Mouse (Mus musculus) C2C12 (cell line): ENCODE data around the gene Selplg. TPM values are rescaled to one million over a fixed set of nuclear protein-coding genes. Genes with fewer than 3 reads are reported as not detected.

Experiments
- H3K27me3 ChIP-seq: one replicate; pipeline ENCODE4 v1.6.1; 2011; ENCODE audit not compliant: control insufficient read depth, insufficient read depth, insufficient read length
- H3K36me3 ChIP-seq: one replicate; pipeline ENCODE4 v1.6.1; 2011; ENCODE audit not compliant: control insufficient read depth, insufficient read depth
- H3K4me3 ChIP-seq: one replicate; pipeline ENCODE4 v1.5.1; 2011; ENCODE audit warnings: mild to moderate bottlenecking, control low read depth; ENCODE audit not compliant: poor library complexity, insufficient read depth, severe bottlenecking
- H3K79me2 ChIP-seq: one replicate; pipeline ENCODE4 v1.6.1; 2011; ENCODE audit not compliant: control insufficient read depth, insufficient read depth
- H3K79me3 ChIP-seq: one replicate; pipeline ENCODE4 v1.6.1; 2011; ENCODE audit warnings: low read depth, control low read depth
- H3ac ChIP-seq: one replicate; pipeline ENCODE3; 2011; ENCODE audit warnings: low read depth; ENCODE audit not compliant: control insufficient read depth, insufficient read length
- CEBPB ChIP-seq: IDR thresholded peaks from one replicate; pipeline ENCODE4 v1.6.1; 2011; ENCODE audit warnings: low read depth, mild to moderate bottlenecking, control low read depth, moderate library complexity
- CTCF ChIP-seq: IDR thresholded peaks from one replicate; pipeline ENCODE4 v1.5.1; 2011; ENCODE audit not compliant: control insufficient read depth, insufficient read depth, insufficient read length
- FOSL1 ChIP-seq: IDR thresholded peaks from one replicate; pipeline ENCODE4 v1.8.0; 2011; ENCODE audit warnings: mild to moderate bottlenecking, low read length; ENCODE audit not compliant: poor library complexity, insufficient read depth, severe bottlenecking
- MAX ChIP-seq: IDR thresholded peaks from one replicate; pipeline ENCODE4 v1.6.1; 2011; ENCODE audit warnings: mild to moderate bottlenecking, control low read depth
- MYOD1 ChIP-seq: IDR thresholded peaks from one replicate; pipeline ENCODE4 v1.6.1; 2011; ENCODE audit warnings: low read depth; ENCODE audit not compliant: control insufficient read depth, insufficient read length
- MYOG ChIP-seq: IDR thresholded peaks from one replicate; pipeline ENCODE4 v1.6.1; 2011; ENCODE audit not compliant: control insufficient read depth, insufficient read length; ENCODE audit errors: extremely low read depth
- USF1 ChIP-seq: IDR thresholded peaks from one replicate; pipeline ENCODE4 v1.6.1; 2011; ENCODE audit warnings: low read depth, mild to moderate bottlenecking, control low read depth, moderate library complexity
- polyA plus RNA-seq: library from polyadenylated mRNA; unstranded; fragments of >200 nt; fragmentation: generic; extraction: Trizol; gene quantifications from one replicate; pipeline ENCODE4 v1.2.1, GENCODE M21; 2012; ENCODE audit warnings: missing spikeins

Selplg gene
- polyA plus RNA-seq, 1 experiment = 0.06 TPM

DNA sequence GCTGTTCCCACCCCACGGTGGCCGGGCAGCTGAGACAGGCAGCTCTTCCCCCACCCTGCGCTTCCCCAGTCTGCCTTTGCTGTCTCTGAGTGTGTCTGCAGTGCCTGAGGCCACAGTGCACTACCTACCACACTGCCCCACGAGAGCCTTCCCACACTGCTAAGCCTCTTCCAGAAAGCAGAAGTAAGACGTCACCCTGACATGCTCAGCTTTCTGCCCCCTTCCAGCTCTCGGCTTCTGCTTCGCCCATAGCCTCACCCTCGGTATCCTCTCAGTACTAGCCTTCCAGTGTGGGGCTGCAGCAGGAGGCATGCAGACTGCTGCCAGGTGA, 55.6 kb downstream of the Selplg start:
- Histone ChIP-seq H3K79me2 (peaks cover 8% of the 10 kb centered on the region), H3K79me3 (peaks cover 1% of the 10 kb centered on the region), H3K36me3 (peaks cover 23% of the 10 kb centered on the region), H3ac (no peak overlapping the region), H3K27me3 (no peaks in the 10 kb centered on the region), H3K4me3 (no peak overlapping the region)
- no peak for TF ChIP-seq MAX
- TF ChIP-seq USF1 = no peak
- no peak for TF ChIP-seq CEBPB
- no peak for TF ChIP-seq FOSL1
- no peak for TF ChIP-seq MYOD1
- TF ChIP-seq CTCF = no peak
- no peak for TF ChIP-seq MYOG

DNA sequence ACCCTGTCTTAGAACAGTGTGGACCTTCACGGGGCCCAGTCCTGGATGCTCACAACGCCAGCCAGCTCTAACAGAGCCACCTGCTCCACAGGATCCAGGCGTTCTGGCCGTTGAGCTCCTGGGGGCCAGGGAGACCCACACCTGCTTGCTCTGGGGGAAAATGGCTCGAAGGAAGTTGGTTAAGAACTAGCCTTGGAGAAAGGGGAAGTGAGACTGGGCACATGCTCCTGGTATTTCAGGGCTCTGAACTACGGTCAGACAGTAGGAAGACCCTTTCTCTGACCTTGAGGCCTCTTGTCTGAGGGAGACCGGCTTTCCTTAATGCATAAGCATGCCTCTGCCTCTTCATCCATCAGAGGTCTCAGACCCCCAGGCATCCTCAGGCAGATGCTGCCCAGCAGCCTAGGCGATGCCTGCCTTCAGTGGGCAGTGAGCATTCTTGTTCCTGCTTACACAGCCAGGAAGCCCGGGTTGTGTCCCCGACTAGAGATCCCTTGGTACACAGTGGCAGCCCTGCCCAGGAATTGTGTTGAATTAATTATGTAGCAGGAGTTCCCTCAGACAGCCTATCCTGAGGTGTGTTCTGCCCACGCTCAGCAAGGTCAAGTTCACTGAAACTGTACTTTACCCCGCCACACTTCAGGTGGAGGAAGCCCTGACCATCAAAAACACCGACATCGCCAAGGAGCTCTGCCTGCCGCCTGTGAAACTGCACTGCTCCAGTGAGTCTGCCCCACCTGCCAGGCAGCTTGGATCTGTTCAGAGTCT, 56.1 kb downstream of the Selplg start:
- no peaks in the 10 kb centered on the region for H3K27me3 ChIP-seq
- no peak for TF ChIP-seq CTCF
- no peak for TF ChIP-seq MAX
- TF ChIP-seq MYOD1 = no peak
- TF ChIP-seq CEBPB = no peak
- no peak for TF ChIP-seq USF1
- no peak for TF ChIP-seq FOSL1
- no peak for TF ChIP-seq MYOG
- H3K79me2 ChIP-seq = peaks cover 13% of the 10 kb centered on the region
- H3K4me3 ChIP-seq = no peak overlapping the region
- no peak overlapping the region for H3ac ChIP-seq
- H3K79me3 ChIP-seq = peaks cover 1% of the 10 kb centered on the region
- H3K36me3 ChIP-seq = peaks cover 23% of the 10 kb centered on the region

DNA sequence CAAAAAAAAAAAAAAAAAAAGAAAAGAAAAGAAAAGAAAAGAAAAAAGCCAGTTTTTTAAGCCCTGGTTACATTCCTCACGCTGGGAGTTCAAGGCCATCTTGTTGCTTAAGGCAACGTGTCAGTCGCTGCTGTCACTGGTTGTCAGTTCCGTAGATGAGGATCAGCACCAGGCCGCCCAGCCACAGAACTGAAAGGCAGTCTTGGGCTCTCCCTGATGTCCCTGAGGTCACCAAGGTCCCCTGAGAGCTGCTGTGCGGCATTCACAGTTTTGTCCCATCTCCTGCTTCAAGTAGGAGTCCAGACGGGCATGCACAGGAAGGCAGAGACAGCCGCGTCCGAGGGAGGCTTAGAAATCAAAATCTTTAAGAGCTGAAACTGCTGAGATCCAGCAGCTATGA, 56.9 kb downstream of the Selplg start:
- H3K27me3 ChIP-seq = no peaks in the 10 kb centered on the region
- peaks cover 20% of the 10 kb centered on the region for H3K79me2 ChIP-seq
- H3K36me3 ChIP-seq = peaks cover 23% of the 10 kb centered on the region
- H3K4me3 ChIP-seq = no peak overlapping the region
- no peak for TF ChIP-seq CEBPB
- TF ChIP-seq FOSL1 = no peak
- no peak for TF ChIP-seq USF1
- TF ChIP-seq MYOG = no peak
- TF ChIP-seq MAX = no peak
- no peak for TF ChIP-seq CTCF
- TF ChIP-seq MYOD1 = no peak
- no peak overlapping the region for H3ac ChIP-seq
- peaks cover 7% of the 10 kb centered on the region for H3K79me3 ChIP-seq

DNA sequence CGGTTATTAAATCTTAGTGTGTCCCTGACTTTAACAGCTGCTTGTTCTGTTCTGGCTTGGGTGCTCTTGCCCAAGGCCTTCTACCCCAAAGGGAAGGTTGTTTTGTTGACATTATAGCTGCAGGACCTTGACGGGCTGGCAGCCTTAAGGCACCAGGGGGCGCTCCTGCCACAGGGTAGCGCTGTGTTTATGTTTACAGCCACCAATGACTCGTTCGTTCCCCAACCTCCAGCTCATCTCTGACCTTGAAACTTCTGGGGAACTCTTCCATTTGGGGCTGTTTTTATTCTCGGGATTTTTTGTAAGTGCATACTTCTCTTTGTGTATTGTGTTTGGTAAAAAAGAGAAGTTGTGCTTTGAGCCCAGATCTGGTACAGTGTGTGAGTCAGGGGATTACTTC, 58.8 kb downstream of the Selplg start:
- peaks cover 26% of the 10 kb centered on the region for H3K79me3 ChIP-seq
- H3K79me2 ChIP-seq = peaks cover 40% of the 10 kb centered on the region
- H3K36me3 ChIP-seq = peaks cover 29% of the 10 kb centered on the region
- no peak overlapping the region for H3ac ChIP-seq
- peak; percentile 93 for TF ChIP-seq CTCF
- no peak for TF ChIP-seq CEBPB
- TF ChIP-seq MAX = peak; percentile 34
- no peaks in the 10 kb centered on the region for H3K27me3 ChIP-seq
- H3K4me3 ChIP-seq = peak overlapping the region; percentile 96

DNA sequence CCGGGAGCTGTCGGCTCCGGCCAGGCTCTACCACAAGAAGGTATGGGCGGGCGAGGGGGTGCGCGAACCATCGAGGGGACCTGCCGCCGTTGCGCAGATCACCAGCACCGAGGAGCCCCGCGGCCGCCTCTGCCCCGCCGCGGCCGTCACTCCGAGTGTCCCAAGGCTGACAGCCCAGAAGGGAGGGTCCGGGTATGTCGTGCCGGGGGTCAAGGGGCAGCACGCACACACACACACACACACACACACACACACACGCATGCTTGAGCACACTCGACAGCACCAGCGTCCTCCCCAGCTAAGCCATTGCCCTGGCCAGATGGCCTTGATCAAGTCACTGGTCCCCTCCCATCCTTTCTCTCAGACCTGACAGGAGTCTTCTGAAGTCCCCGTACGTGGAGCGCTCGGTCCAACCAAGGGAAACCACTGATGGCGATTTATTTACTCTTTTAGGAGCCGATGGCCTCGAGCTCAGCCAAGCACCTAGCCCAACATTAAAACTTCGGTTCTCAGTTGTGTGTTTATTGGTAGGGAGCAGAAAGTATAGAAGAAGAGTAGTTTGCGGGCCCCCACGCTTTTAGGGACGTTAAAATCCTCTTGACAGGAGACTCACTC, 59.4 kb downstream of the Selplg start:
- Histone ChIP-seq H3K27me3 (no peaks in the 10 kb centered on the region), H3K79me3 (peaks cover 32% of the 10 kb centered on the region), H3K4me3 (peak overlapping the region; percentile 96), H3ac (peak overlapping the region; percentile 72), H3K79me2 (peaks cover 46% of the 10 kb centered on the region), H3K36me3 (peaks cover 34% of the 10 kb centered on the region)
- TF ChIP-seq MYOG (no peak), MYOD1 (no peak), CEBPB (no peak), CTCF (no peak), USF1 (no peak), FOSL1 (no peak), MAX (no peak)

DNA sequence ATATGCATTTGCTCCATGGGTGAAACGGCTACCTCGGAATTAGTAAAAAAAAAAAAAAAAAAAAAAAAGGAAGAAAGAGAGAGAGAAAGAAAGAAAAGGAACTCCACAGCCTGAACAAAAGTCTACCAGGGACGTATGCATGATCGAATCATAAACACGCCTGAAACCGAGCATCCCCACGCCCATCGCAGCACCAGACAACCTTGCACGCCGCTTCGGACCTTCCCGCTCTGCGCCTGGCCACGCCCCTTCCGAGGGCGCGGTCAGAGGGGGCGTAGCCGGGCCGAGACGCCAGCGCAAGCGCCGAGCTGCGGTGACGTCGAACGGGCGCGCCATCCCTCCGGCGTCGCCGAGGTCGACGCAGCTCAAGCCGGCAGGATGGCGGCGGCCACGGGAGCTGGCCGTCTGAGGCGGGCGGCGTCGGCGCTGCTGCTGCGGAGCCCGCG, 60.0 kb downstream of the Selplg start, which contains the start of the genes Sart3 and Iscu:
Gene Sart3, minus strand, starts transcription at position 61 of the 446 bp plus-strand sequence.
Gene Iscu, plus strand, starts transcription at position 299 of the 446 bp plus-strand sequence.
- no peaks in the 10 kb centered on the region for H3K27me3 ChIP-seq
- H3K79me2 ChIP-seq = peaks cover 51% of the 10 kb centered on the region
- peaks cover 38% of the 10 kb centered on the region for H3K79me3 ChIP-seq
- TF ChIP-seq MYOD1 (no peak), MYOG (no peak), MAX (peak; percentile 99)
- peak within 1 kb of the TSS; percentile 98 for H3ac ChIP-seq
- H3K36me3 ChIP-seq = peaks cover 39% of the 10 kb centered on the region
- H3K4me3 ChIP-seq = peak within 1 kb of the TSS; percentile 96
